Mouse (Mus musculus): ENCODE measurements around the gene Sohlh2. TPM values are rescaled to one million over a fixed set of nuclear protein-coding genes. Genes with fewer than 3 reads are reported as not detected.

The Sohlh2 gene
- polyA plus RNA-seq (2014; fragmentation: Nextera tagmentation; extraction: Ambion mirVana): not detected in 2 replicates

- Histone ChIP-seq H3K27me3 (ENCODE audit: control insufficient read depth, insufficient read depth, low read length) (no peaks in the 10 kb centered on the region), H3K9ac (replicated peaks; ENCODE audit: low read depth, low read length) (no peak within 1 kb of the TSS), H3K4me2 (replicated peaks; ENCODE audit: low read depth, low read length) (no peak within 1 kb of the TSS), H3K27ac (ENCODE audit: low read length) (no peak within 1 kb of the TSS), H3K4me1 (ENCODE audit: control insufficient read depth, insufficient read depth, low read length) (no peaks in the 10 kb centered on the region), H3K36me3 (ENCODE audit: control insufficient read depth, insufficient read depth, low read length) (no peaks in the 10 kb centered on the region), H3K9me3 (ENCODE audit: control insufficient read depth, low read depth, low read length) (no peaks in the 10 kb centered on the region), H3K4me3 (ENCODE audit: low read depth, low read length) (no peak within 1 kb of the TSS)
- 91% methylated on average over 22 of the region's 22 CpGs for WGBS
- no peak for ATAC-seq (ENCODE audit: insufficient number of reproducible peaks, insufficient read depth, low FRiP score, low read depth)
Observed at GRCm38 (mm10) chr3:55181766-55182165, at the start of gene Sohlh2. Sohlh2 (plus strand) TSS chr3:55182028.

GRCm38 (mm10) chr3:55137039-55137438 lies 44.8 kb upstream of the Sohlh2 start, which contains the start of gene Ccdc169:
Ccdc169 (plus strand) TSS chr3:55137339.
- Histone ChIP-seq H3K27me3 (ENCODE audit: control insufficient read depth, insufficient read depth, low read length) (no peaks in the 10 kb centered on the region), H3K9ac (replicated peaks; ENCODE audit: low read depth, low read length) (no peak within 1 kb of the TSS), H3K9me3 (ENCODE audit: control insufficient read depth, low read depth, low read length) (no peaks in the 10 kb centered on the region), H3K36me3 (ENCODE audit: control insufficient read depth, insufficient read depth, low read length) (peaks cover 29% of the 10 kb centered on the region), H3K27ac (ENCODE audit: low read length) (no peak within 1 kb of the TSS), H3K4me1 (ENCODE audit: control insufficient read depth, insufficient read depth, low read length) (no peaks in the 10 kb centered on the region), H3K4me3 (ENCODE audit: low read depth, low read length) (no peak within 1 kb of the TSS), H3K4me2 (replicated peaks; ENCODE audit: low read depth, low read length) (no peak within 1 kb of the TSS)
- no peak for ATAC-seq (ENCODE audit: insufficient number of reproducible peaks, insufficient read depth, low FRiP score, low read depth)

- no peak overlapping the region for H3K4me3 ChIP-seq (ENCODE audit: low read depth, low read length)
- H3K4me1 ChIP-seq (ENCODE audit: control insufficient read depth, insufficient read depth, low read length): no peaks in the 10 kb centered on the region
- 91% methylated on average over 12 of the region's 12 CpGs for WGBS
- no peaks in the 10 kb centered on the region for H3K9me3 ChIP-seq (ENCODE audit: control insufficient read depth, low read depth, low read length)
- no peak for ATAC-seq (ENCODE audit: insufficient number of reproducible peaks, insufficient read depth, low FRiP score, low read depth)
- H3K4me2 ChIP-seq (replicated peaks; ENCODE audit: low read depth, low read length): no peak overlapping the region
- no peak overlapping the region for H3K27ac ChIP-seq (ENCODE audit: low read length)
- H3K27me3 ChIP-seq (ENCODE audit: control insufficient read depth, insufficient read depth, low read length): no peaks in the 10 kb centered on the region
- no peak overlapping the region for H3K9ac ChIP-seq (replicated peaks; ENCODE audit: low read depth, low read length)
- H3K36me3 ChIP-seq (ENCODE audit: control insufficient read depth, insufficient read depth, low read length): peaks cover 20% of the 10 kb centered on the region
Observed at GRCm38 (mm10) chr3:55139837-55140236, 42.0 kb upstream of the Sohlh2 start.

- Histone ChIP-seq H3K4me1 (ENCODE audit: control insufficient read depth, insufficient read depth, low read length) (no peaks in the 10 kb centered on the region), H3K4me3 (ENCODE audit: low read depth, low read length) (no peak overlapping the region), H3K36me3 (ENCODE audit: control insufficient read depth, insufficient read depth, low read length) (peaks cover 7% of the 10 kb centered on the region; the same call in 1 of the 2 replicates), H3K4me2 (replicated peaks; ENCODE audit: low read depth, low read length) (no peak overlapping the region), H3K9ac (replicated peaks; ENCODE audit: low read depth, low read length) (no peak overlapping the region), H3K9me3 (ENCODE audit: control insufficient read depth, low read depth, low read length) (no peaks in the 10 kb centered on the region), H3K27ac (ENCODE audit: low read length) (no peak overlapping the region), H3K27me3 (ENCODE audit: control insufficient read depth, insufficient read depth, low read length) (no peaks in the 10 kb centered on the region)
- 79% methylated on average over 2 of the region's 2 CpGs for WGBS
- no peak for ATAC-seq (ENCODE audit: insufficient number of reproducible peaks, insufficient read depth, low FRiP score, low read depth)
Observed at GRCm38 (mm10) chr3:55141401-55141800, 40.4 kb upstream of the Sohlh2 start.

GRCm38 (mm10) chr3:55144916-55145315 lies 36.9 kb upstream of the Sohlh2 start:
- no peaks in the 10 kb centered on the region for H3K4me1 ChIP-seq (ENCODE audit: control insufficient read depth, insufficient read depth, low read length)
- no peak for ATAC-seq (ENCODE audit: insufficient number of reproducible peaks, insufficient read depth, low FRiP score, low read depth)
- no peak overlapping the region for H3K4me2 ChIP-seq (replicated peaks; ENCODE audit: low read depth, low read length)
- H3K9me3 ChIP-seq (ENCODE audit: control insufficient read depth, low read depth, low read length): no peaks in the 10 kb centered on the region
- no peak overlapping the region for H3K27ac ChIP-seq (ENCODE audit: low read length)
- H3K4me3 ChIP-seq (ENCODE audit: low read depth, low read length): no peak overlapping the region
- no peaks in the 10 kb centered on the region for H3K36me3 ChIP-seq (ENCODE audit: control insufficient read depth, insufficient read depth, low read length)
- 79% methylated on average over 4 of the region's 4 CpGs for WGBS
- H3K9ac ChIP-seq (replicated peaks; ENCODE audit: low read depth, low read length): no peak overlapping the region
- H3K27me3 ChIP-seq (ENCODE audit: control insufficient read depth, insufficient read depth, low read length): no peaks in the 10 kb centered on the region

- ATAC-seq (ENCODE audit: insufficient number of reproducible peaks, insufficient read depth, low FRiP score, low read depth): no peak
- no peaks in the 10 kb centered on the region for H3K36me3 ChIP-seq (ENCODE audit: control insufficient read depth, insufficient read depth, low read length)
- WGBS: 74% methylated on average over 6 of the region's 6 CpGs
- no peak overlapping the region for H3K27ac ChIP-seq (ENCODE audit: low read length)
- H3K9me3 ChIP-seq (ENCODE audit: control insufficient read depth, low read depth, low read length): no peaks in the 10 kb centered on the region
- no peaks in the 10 kb centered on the region for H3K27me3 ChIP-seq (ENCODE audit: control insufficient read depth, insufficient read depth, low read length)
- H3K4me2 ChIP-seq (replicated peaks; ENCODE audit: low read depth, low read length): no peak overlapping the region
- no peak overlapping the region for H3K9ac ChIP-seq (replicated peaks; ENCODE audit: low read depth, low read length)
- H3K4me3 ChIP-seq (ENCODE audit: low read depth, low read length): no peak overlapping the region
- H3K4me1 ChIP-seq (ENCODE audit: control insufficient read depth, insufficient read depth, low read length): no peaks in the 10 kb centered on the region
Observed at GRCm38 (mm10) chr3:55146441-55146840, 35.4 kb upstream of the Sohlh2 start.

GRCm38 (mm10) chr3:55147156-55147555 lies 34.7 kb upstream of the Sohlh2 start:
- H3K4me3 ChIP-seq (ENCODE audit: low read depth, low read length): no peak overlapping the region
- no peaks in the 10 kb centered on the region for H3K36me3 ChIP-seq (ENCODE audit: control insufficient read depth, insufficient read depth, low read length)
- no peak overlapping the region for H3K9ac ChIP-seq (replicated peaks; ENCODE audit: low read depth, low read length)
- H3K4me2 ChIP-seq (replicated peaks; ENCODE audit: low read depth, low read length): no peak overlapping the region
- 87% methylated on average over 2 of the region's 2 CpGs for WGBS
- H3K27ac ChIP-seq (ENCODE audit: low read length): no peak overlapping the region
- no peak for ATAC-seq (ENCODE audit: insufficient number of reproducible peaks, insufficient read depth, low FRiP score, low read depth)
- no peaks in the 10 kb centered on the region for H3K4me1 ChIP-seq (ENCODE audit: control insufficient read depth, insufficient read depth, low read length)
- H3K27me3 ChIP-seq (ENCODE audit: control insufficient read depth, insufficient read depth, low read length): no peaks in the 10 kb centered on the region
- H3K9me3 ChIP-seq (ENCODE audit: control insufficient read depth, low read depth, low read length): no peaks in the 10 kb centered on the region

GRCm38 (mm10) chr3:55148091-55148490 lies 33.7 kb upstream of the Sohlh2 start:
- Histone ChIP-seq H3K4me3 (ENCODE audit: low read depth, low read length) (no peak overlapping the region), H3K27ac (ENCODE audit: low read length) (no peak overlapping the region), H3K36me3 (ENCODE audit: control insufficient read depth, insufficient read depth, low read length) (no peaks in the 10 kb centered on the region), H3K4me2 (replicated peaks; ENCODE audit: low read depth, low read length) (no peak overlapping the region), H3K9ac (replicated peaks; ENCODE audit: low read depth, low read length) (no peak overlapping the region), H3K4me1 (ENCODE audit: control insufficient read depth, insufficient read depth, low read length) (no peaks in the 10 kb centered on the region), H3K9me3 (ENCODE audit: control insufficient read depth, low read depth, low read length) (no peaks in the 10 kb centered on the region), H3K27me3 (ENCODE audit: control insufficient read depth, insufficient read depth, low read length) (no peaks in the 10 kb centered on the region)
- 40% methylated on average over 3 of the region's 3 CpGs for WGBS
- no peak for ATAC-seq (ENCODE audit: insufficient number of reproducible peaks, insufficient read depth, low FRiP score, low read depth)

- ATAC-seq (ENCODE audit: insufficient number of reproducible peaks, insufficient read depth, low FRiP score, low read depth): no peak
- H3K36me3 ChIP-seq (ENCODE audit: control insufficient read depth, insufficient read depth, low read length): no peaks in the 10 kb centered on the region
- H3K27me3 ChIP-seq (ENCODE audit: control insufficient read depth, insufficient read depth, low read length): no peaks in the 10 kb centered on the region
- no peak overlapping the region for H3K4me2 ChIP-seq (replicated peaks; ENCODE audit: low read depth, low read length)
- WGBS: 47% methylated on average over 7 of the region's 7 CpGs
- no peaks in the 10 kb centered on the region for H3K4me1 ChIP-seq (ENCODE audit: control insufficient read depth, insufficient read depth, low read length)
- H3K9me3 ChIP-seq (ENCODE audit: control insufficient read depth, low read depth, low read length): no peaks in the 10 kb centered on the region
- no peak overlapping the region for H3K9ac ChIP-seq (replicated peaks; ENCODE audit: low read depth, low read length)
- no peak overlapping the region for H3K4me3 ChIP-seq (ENCODE audit: low read depth, low read length)
- H3K27ac ChIP-seq (ENCODE audit: low read length): no peak overlapping the region
Observed at GRCm38 (mm10) chr3:55151656-55152433, 30.0 kb upstream of the Sohlh2 start.
